12 mouse cellular contexts compared by ENCODE assay signal in genomic region chr5:99753843-99754242, GRCm38 (mm10). TPM values are rescaled to one million over a fixed set of nuclear protein-coding genes. Genes with fewer than 3 reads are reported as not detected.
DNase-seq lines count a peak whose midpoint lies in the region; ATAC-seq and TF ChIP-seq lines count a peak whose summit lies in the region.
"Had no signal": no experiment of that assay in that cellular context is flagged by ENCODE, and none has a peak within 500 bp of the region (broad histone marks: within the 10 kb centered on the region; RNA-seq: fewer than 3 reads in every experiment).

No protein-coding gene starts in this region.

- peak; percentile 73 to 75 for DNase-seq in cerebellum, postnatal 10 days
- DNase-seq in cerebellum, adult 9-10 months, result no peak
- DNase-seq in layer of hippocampus, adult 11-12 months (ENCODE audit: low spot score), result peak; percentile 14
- DNase-seq in layer of hippocampus, postnatal 14 days (ENCODE audit: low spot score in 2 of 2), result no peak
- DNase-seq in hindbrain, postnatal 0 days (ENCODE audit: low spot score), result peak; percentile 16
- DNase-seq in retina, postnatal 1 day, result no peak
- no peak for DNase-seq in kidney, adult 11 months
- DNase-seq: kidney, adult 18-20 months had no signal

- peak overlapping the region; percentile 36; the same call in 1 of the 2 replicates for H3K27ac ChIP-seq in hindbrain, postnatal 0 days
- peak overlapping the region; percentile 66 for H3K27ac ChIP-seq in neural tube, embryonic 14.5 days (ENCODE audit: low read depth, low read length)
- H3K27ac ChIP-seq: liver, embryonic 15.5 days had no signal

- no peaks in the 10 kb centered on the region for H3K9me3 ChIP-seq in hindbrain, postnatal 0 days (ENCODE audit: low read length)
- no peaks in the 10 kb centered on the region for H3K9me3 ChIP-seq in neural tube, embryonic 14.5 days (ENCODE audit: control insufficient read depth, low read length)
- H3K9me3 ChIP-seq: heart, embryonic 12.5 days; liver, embryonic 15.5 days had no signal

- H3K36me3 ChIP-seq in hindbrain, postnatal 0 days (ENCODE audit: insufficient read depth, low read length), result no peaks in the 10 kb centered on the region
- no peaks in the 10 kb centered on the region for H3K36me3 ChIP-seq in neural tube, embryonic 14.5 days (ENCODE audit: control insufficient read depth, insufficient read depth, low read length)
- H3K36me3 ChIP-seq: heart, embryonic 12.5 days; liver, embryonic 15.5 days had no signal

- H3K4me3 ChIP-seq in hindbrain, postnatal 0 days (ENCODE audit: low read length), result peak overlapping the region; percentile 0; the same call in 1 of the 2 replicates
- no peak overlapping the region for H3K4me3 ChIP-seq in neural tube, embryonic 14.5 days (ENCODE audit: low read depth, low read length)
- H3K4me3 ChIP-seq: heart, embryonic 12.5 days; liver, embryonic 15.5 days had no signal

- ATAC-seq in hindbrain, postnatal 0 days, result peak; percentile 24; the same call in 1 of the 2 replicates
- no peak for ATAC-seq in neural tube, embryonic 14.5 days (ENCODE audit: low read depth)

- H3K27me3 ChIP-seq in hindbrain, postnatal 0 days (ENCODE audit: insufficient read depth, low read length), result no peaks in the 10 kb centered on the region
- H3K27me3 ChIP-seq in neural tube, embryonic 14.5 days (ENCODE audit: control insufficient read depth, insufficient read depth, low read length), result no peaks in the 10 kb centered on the region
- H3K27me3 ChIP-seq: heart, embryonic 12.5 days; liver, embryonic 15.5 days had no signal

- WGBS in hindbrain, postnatal 0 days, result 58% methylated on average over 12 of the region's 12 CpGs
- WGBS in neural tube, embryonic 14.5 days, result 81% methylated on average over 12 of the region's 12 CpGs

- peak overlapping the region; percentile 28 for H3K4me2 ChIP-seq in hindbrain, postnatal 0 days (ENCODE audit: low read depth, low read length)
- peak overlapping the region; percentile 3; the same call in 1 of the 2 replicates for H3K4me2 ChIP-seq in neural tube, embryonic 14.5 days (ENCODE audit: low read depth, low read length)
- H3K4me2 ChIP-seq: heart, embryonic 12.5 days; liver, embryonic 15.5 days had no signal

- no peak for TF ChIP-seq CTCF in hindbrain, postnatal 0 days (IDR thresholded peaks at IDR 0.05; ENCODE audit: low read depth)

- 0 out of 2 replicates have a peak, but pooled peaks cover 2% of the 10 kb centered on the region for H3K4me1 ChIP-seq in hindbrain, postnatal 0 days (ENCODE audit: insufficient read depth, low read length)
- H3K4me1 ChIP-seq in neural tube, embryonic 14.5 days (ENCODE audit: control insufficient read depth, insufficient read depth, low read length), result peaks cover 4% of the 10 kb centered on the region; the same call in 1 of the 2 replicates
- H3K4me1 ChIP-seq: heart, embryonic 12.5 days; liver, embryonic 15.5 days had no signal

- no peak overlapping the region for H3K9ac ChIP-seq in hindbrain, postnatal 0 days (replicated peaks; ENCODE audit: low read length)
- H3K9ac ChIP-seq in neural tube, embryonic 14.5 days (replicated peaks; ENCODE audit: low read depth, low read length), result no peak overlapping the region
- H3K9ac ChIP-seq: heart, embryonic 12.5 days; liver, embryonic 15.5 days had no signal

RNA-seq across cellular contexts. Expression of gene Rasgef1b, which starts 25.0 kb away (rescaled TPM):
- total RNA-seq in layer of hippocampus, postnatal 14 days (2021), result 10 to 100 TPM; 26.7 to 32.2 TPM
- total RNA-seq in hindbrain, postnatal 0 days (2014; rRNA removed), result 34.8 and 39.9 TPM in 2 replicates
- 31.1 and 32.0 TPM in 2 replicates for polyA plus RNA-seq in hindbrain, postnatal 0 days (2015; fragmentation: Nextera tagmentation; extraction: Ambion mirVana)
- polyA plus RNA-seq in neural tube, embryonic 14.5 days (2014; fragmentation: Nextera tagmentation; extraction: Ambion mirVana), result 83.7 and 86.2 TPM in 2 replicates
- total RNA-seq: MEL had no signal

Comparison
In these comparisons a context has a peak if more than half of its experiments do, and no peak if none do; other contexts are left out.
1. DNase-seq: peak in cerebellum, postnatal 10 days (2 of 2), layer of hippocampus, adult 11-12 months (single experiment) and hindbrain, postnatal 0 days (single experiment); none in cerebellum, adult 9-10 months (single experiment), layer of hippocampus, postnatal 14 days (0 of 2), retina, postnatal 1 day (single experiment) and kidney, adult 11 months (single experiment).